Mouse (Mus musculus) myocyte (in vitro differentiated cells): ENCODE data around the gene Wsb2. TPM values are rescaled to one million over a fixed set of nuclear protein-coding genes. Genes with fewer than 3 reads are reported as not detected.
"Not testable (repeated sequence)": the region's sequence is repeated elsewhere in the genome, so short reads cannot be mapped to it uniquely, and the experiment has no call there.

Experiments used
- H3K27me3 ChIP-seq: one replicate; pipeline ENCODE4 v1.6.1; 2011; ENCODE audit not compliant: control insufficient read depth, insufficient read depth, insufficient read length
- H3K36me3 ChIP-seq: one replicate; pipeline ENCODE4 v1.6.1; 2011; ENCODE audit not compliant: control insufficient read depth, insufficient read depth
- H3K4me2 ChIP-seq: one replicate; pipeline ENCODE4 v1.6.1; 2011; ENCODE audit warnings: low read depth, control low read depth
- H3K4me3 ChIP-seq: one replicate; pipeline ENCODE4 v1.5.1; 2011; ENCODE audit warnings: mild to moderate bottlenecking, control low read depth, moderate library complexity
- H3K79me2 ChIP-seq: one replicate; pipeline ENCODE4 v1.6.1; 2011; ENCODE audit not compliant: control insufficient read depth, insufficient read depth
- H3ac ChIP-seq: one replicate; pipeline ENCODE4 v1.6.1; 2011; ENCODE audit not compliant: control insufficient read depth, insufficient read length
- CEBPB ChIP-seq: IDR thresholded peaks from 2 replicates; pipeline ENCODE4 v1.6.1; 2011; ENCODE audit warnings: mild to moderate bottlenecking, moderate library complexity; ENCODE audit not compliant: poor library complexity, insufficient read depth, severe bottlenecking
- E2F4 ChIP-seq: IDR thresholded peaks from one replicate; pipeline ENCODE4 v1.6.1; 2011; ENCODE audit warnings: mild to moderate bottlenecking, control low read depth, moderate library complexity; ENCODE audit not compliant: insufficient read depth
- MAX ChIP-seq: IDR thresholded peaks from one replicate; pipeline ENCODE4 v1.6.1; 2011; ENCODE audit warnings: low read depth, mild to moderate bottlenecking, control low read depth
- MYOD1 ChIP-seq, 3 experiments: IDR thresholded peaks; one replicate each; pipeline ENCODE4 v1.6.1; 2011; ENCODE audit warnings: control low read depth in 2 of 3, low read depth in 2 of 3, mild to moderate bottlenecking in 2 of 3, moderate library complexity in 1 of 3; ENCODE audit not compliant: insufficient read length in 2 of 3, control insufficient read depth in 1 of 3
- MYOG ChIP-seq, 3 experiments: IDR thresholded peaks; one replicate each; pipeline ENCODE4 v1.6.1; 2011; ENCODE audit warnings: control low read depth in 2 of 3, low read depth in 2 of 3, mild to moderate bottlenecking in 2 of 3; ENCODE audit not compliant: insufficient read length in 2 of 3, control insufficient read depth in 1 of 3, insufficient read depth in 1 of 3
- POLR2A ChIP-seq: IDR thresholded peaks from one replicate; pipeline ENCODE4 v1.6.1; 2011; ENCODE audit warnings: low read depth, mild to moderate bottlenecking, control low read depth, moderate library complexity; ENCODE audit not compliant: insufficient read length
- POLR2AphosphoS2 ChIP-seq: IDR thresholded peaks from one replicate; pipeline ENCODE4 v1.6.1; 2011; ENCODE audit warnings: low read depth, control low read depth; ENCODE audit not compliant: insufficient read length
- REST ChIP-seq: IDR thresholded peaks from one replicate; pipeline ENCODE4 v1.6.1; 2011; ENCODE audit warnings: mild to moderate bottlenecking, control low read depth, moderate library complexity; ENCODE audit not compliant: insufficient read depth, insufficient read length
- SRF ChIP-seq: IDR thresholded peaks from one replicate; pipeline ENCODE4 v1.6.1; 2011; ENCODE audit warnings: low read depth; ENCODE audit not compliant: control insufficient read depth, insufficient read length
- TCF12 ChIP-seq: IDR thresholded peaks from one replicate; pipeline ENCODE4 v1.6.1; 2011; ENCODE audit warnings: mild to moderate bottlenecking, control low read depth; ENCODE audit not compliant: poor library complexity, insufficient read depth, severe bottlenecking
- TCF3 ChIP-seq: IDR thresholded peaks from one replicate; pipeline ENCODE4 v1.6.1; 2011; ENCODE audit warnings: low read depth, control low read depth; ENCODE audit not compliant: insufficient read length
- USF1 ChIP-seq: IDR thresholded peaks from one replicate; pipeline ENCODE4 v1.6.1; 2011; ENCODE audit warnings: low read depth, mild to moderate bottlenecking, control low read depth, moderate library complexity
- polyA plus RNA-seq: library from polyadenylated mRNA; unstranded; fragments of >200 nt; fragmentation: generic; extraction: Trizol; gene quantifications from one replicate; pipeline ENCODE4 v1.2.1, GENCODE M21; 2012; ENCODE audit warnings: missing spikeins

The Wsb2 gene
- polyA plus RNA-seq, 1 experiment: 142 TPM

DNA sequence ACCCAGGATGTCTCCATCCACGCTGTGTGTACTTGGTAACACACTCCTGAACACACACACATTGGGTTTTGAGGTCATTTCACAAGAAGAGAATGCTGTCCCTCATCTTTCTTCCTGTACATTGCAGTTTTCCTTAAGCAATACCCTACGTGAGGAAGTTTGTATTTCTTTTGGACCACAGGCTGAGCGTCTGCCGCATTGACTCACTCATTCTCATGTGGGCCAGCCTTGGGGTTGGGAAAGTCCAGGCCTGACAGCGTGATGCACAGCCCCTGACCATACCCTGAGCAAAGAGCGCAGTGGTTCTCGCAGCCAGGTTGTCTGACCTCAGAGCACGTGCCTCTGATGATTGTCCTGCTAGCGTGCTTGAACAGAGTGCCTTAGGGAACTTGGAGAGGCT is 16.3 kb downstream of the Wsb2 start:
- Histone ChIP-seq H3ac (no peak overlapping the region), H3K4me3 (no peak overlapping the region), H3K27me3 (no peaks in the 10 kb centered on the region), H3K36me3 (peaks cover 39% of the 10 kb centered on the region), H3K4me2 (no peak overlapping the region), H3K79me2 (peaks cover 7% of the 10 kb centered on the region)
- TF ChIP-seq CEBPB (no peak), POLR2AphosphoS2 (peak; percentile 41)

DNA sequence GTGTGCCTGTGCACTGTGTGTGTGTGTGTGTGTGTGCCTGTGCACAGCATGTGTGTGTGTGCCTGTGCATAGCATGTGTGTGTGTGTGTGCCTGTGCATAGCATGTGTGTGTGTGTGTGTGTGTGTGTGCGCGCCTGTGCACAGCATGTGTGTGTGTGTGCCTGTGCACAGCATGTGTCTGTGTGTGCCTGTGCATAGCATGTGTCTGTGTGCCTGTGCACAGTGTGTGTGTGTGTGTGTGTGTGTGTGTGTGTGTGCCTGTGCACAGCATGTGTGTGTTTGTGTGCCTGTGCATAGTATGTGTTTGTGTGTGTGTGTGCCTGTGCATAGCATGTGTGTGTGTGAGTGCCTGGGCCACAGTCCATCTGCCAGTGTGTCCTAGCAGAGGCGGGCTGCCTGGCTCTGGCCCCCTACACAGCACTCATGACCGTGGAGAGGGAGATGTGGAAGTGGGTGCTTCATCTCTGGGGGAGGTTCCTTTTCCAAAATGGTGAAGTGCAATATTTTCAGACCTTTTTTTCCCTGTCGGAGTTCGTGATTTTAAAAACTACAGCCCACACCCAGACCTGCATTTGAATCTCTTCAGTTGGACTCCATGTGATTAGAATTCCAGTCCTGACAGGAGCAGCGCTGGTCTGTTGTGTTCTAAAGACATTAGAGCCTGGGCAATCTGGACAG is 17.4 kb downstream of the Wsb2 start:
- H3K79me2 ChIP-seq: no peaks in the 10 kb centered on the region
- TF ChIP-seq CEBPB: no peak
- TF ChIP-seq E2F4: no peak
- no peak for TF ChIP-seq REST
- no peak for TF ChIP-seq SRF
- no peak for TF ChIP-seq MAX
- no peak for TF ChIP-seq MYOG (IDR thresholded peaks at IDR 0.05; ENCODE audit: control insufficient read depth in 1 of 3, insufficient read depth in 1 of 3, insufficient read length in 2 of 3, low read depth in 2 of 3)
- TF ChIP-seq MYOD1 (IDR thresholded peaks at IDR 0.05; ENCODE audit: control insufficient read depth in 1 of 3, insufficient read length in 2 of 3, low read depth in 2 of 3): no peak
- TF ChIP-seq POLR2AphosphoS2: peak; percentile 11
- TF ChIP-seq POLR2A: peak; percentile 49
- no peak for TF ChIP-seq TCF3
- TF ChIP-seq USF1: no peak
- no peak for TF ChIP-seq TCF12
- no peaks in the 10 kb centered on the region for H3K27me3 ChIP-seq
- H3ac ChIP-seq: no peak overlapping the region
- H3K4me3 ChIP-seq: no peak overlapping the region
- H3K4me2 ChIP-seq: no peak overlapping the region
- H3K36me3 ChIP-seq: peaks cover 29% of the 10 kb centered on the region

DNA sequence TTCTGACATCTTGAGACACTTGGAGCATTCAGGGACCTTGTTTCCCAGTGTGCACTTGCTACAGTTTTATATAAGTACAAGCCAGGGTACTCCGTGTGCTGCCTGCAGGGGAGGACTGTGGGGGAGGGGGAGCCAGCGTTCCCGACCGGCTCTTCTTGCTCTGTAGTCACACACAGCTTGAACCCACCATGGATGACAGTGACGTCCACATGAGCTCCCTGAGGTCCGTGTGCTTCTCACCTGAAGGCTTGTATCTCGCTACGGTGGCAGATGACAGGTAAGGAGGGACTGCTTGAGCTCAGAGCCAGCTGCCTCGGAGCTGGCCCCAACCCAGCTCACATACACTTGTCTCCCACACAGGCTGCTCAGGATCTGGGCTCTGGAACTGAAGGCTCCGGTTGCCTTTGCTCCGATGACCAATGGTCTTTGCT is 19.2 kb downstream of the Wsb2 start:
- no peak for TF ChIP-seq CEBPB
- TF ChIP-seq TCF12: no peak
- TF ChIP-seq SRF: no peak
- TF ChIP-seq MAX: no peak
- TF ChIP-seq POLR2A: no peak
- no peak for TF ChIP-seq USF1
- TF ChIP-seq REST: no peak
- no peak for TF ChIP-seq TCF3
- TF ChIP-seq POLR2AphosphoS2: no peak
- TF ChIP-seq MYOG (IDR thresholded peaks at IDR 0.05; ENCODE audit: control insufficient read depth in 1 of 3, insufficient read depth in 1 of 3, insufficient read length in 2 of 3, low read depth in 2 of 3): no peak
- TF ChIP-seq E2F4: no peak
- TF ChIP-seq MYOD1 (IDR thresholded peaks at IDR 0.05; ENCODE audit: control insufficient read depth in 1 of 3, insufficient read length in 2 of 3, low read depth in 2 of 3): no peak
- Histone ChIP-seq H3K36me3 (peaks cover 24% of the 10 kb centered on the region), H3K4me3 (no peak overlapping the region), H3K4me2 (no peak overlapping the region), H3K79me2 (no peaks in the 10 kb centered on the region), H3ac (no peak overlapping the region), H3K27me3 (no peaks in the 10 kb centered on the region)

DNA sequence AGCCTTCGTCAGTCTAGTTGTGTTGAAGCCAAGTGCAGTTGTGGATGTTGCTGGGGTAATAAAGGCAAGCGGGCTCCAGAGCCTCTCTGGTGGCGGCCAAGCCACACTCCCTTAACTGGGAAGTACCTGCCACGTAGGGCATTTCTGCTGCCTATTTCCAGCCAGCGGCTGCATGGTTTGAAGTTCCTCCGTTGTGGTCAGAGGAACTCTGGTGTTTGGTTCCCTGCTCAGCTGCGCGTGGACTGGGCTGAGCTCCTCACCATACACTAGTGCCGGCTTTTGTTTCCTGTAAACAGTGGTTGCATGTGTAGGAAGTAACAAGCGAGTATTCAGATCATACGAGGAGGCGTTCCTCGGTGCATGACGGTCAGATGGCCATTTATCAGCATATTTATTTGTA is 20.6 kb downstream of the Wsb2 start:
- H3ac ChIP-seq, H3K4me3 ChIP-seq, H3K79me2 ChIP-seq, H3K27me3 ChIP-seq, H3K4me2 ChIP-seq: not testable (repeated sequence)
- H3K36me3 ChIP-seq: peaks cover 14% of the 10 kb centered on the region

DNA sequence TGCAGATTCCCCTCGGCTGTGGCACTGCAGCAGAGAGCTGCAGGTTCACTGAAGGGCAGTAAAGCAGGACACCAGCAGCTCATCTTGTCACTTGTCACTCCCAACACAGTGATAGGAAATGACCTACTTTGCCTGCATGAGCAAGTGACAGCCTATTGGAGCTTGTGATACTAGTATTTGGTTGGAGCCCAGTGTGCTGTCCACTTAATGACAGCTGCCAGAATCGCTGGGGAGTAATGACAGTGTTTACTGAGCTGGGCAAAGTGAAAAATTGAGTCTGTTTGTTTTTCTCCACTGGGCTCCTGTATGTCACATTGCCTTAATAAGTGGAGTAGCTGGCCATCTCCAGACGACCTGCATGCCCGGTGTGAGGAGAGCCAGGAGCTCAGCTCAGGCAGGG is 23.1 kb downstream of the Wsb2 start:
- Histone ChIP-seq H3K36me3 (peaks cover 13% of the 10 kb centered on the region), H3K4me3 (no peak overlapping the region), H3K27me3 (no peaks in the 10 kb centered on the region), H3ac (no peak overlapping the region), H3K4me2 (no peak overlapping the region), H3K79me2 (no peaks in the 10 kb centered on the region)
- TF ChIP-seq POLR2AphosphoS2: no peak
- TF ChIP-seq REST: no peak
- TF ChIP-seq TCF3: no peak
- no peak for TF ChIP-seq MYOG (IDR thresholded peaks at IDR 0.05; ENCODE audit: control insufficient read depth in 1 of 3, insufficient read depth in 1 of 3, insufficient read length in 2 of 3, low read depth in 2 of 3)
- TF ChIP-seq POLR2A: no peak
- no peak for TF ChIP-seq E2F4
- no peak for TF ChIP-seq TCF12
- no peak for TF ChIP-seq USF1
- no peak for TF ChIP-seq MAX
- TF ChIP-seq SRF: no peak
